Mouse (Mus musculus) liver, embryonic 13.5 days (tissue): Measurements from ENCODE around the gene Map2k5. TPM values are rescaled to one million over a fixed set of nuclear protein-coding genes. Genes with fewer than 3 reads are reported as not detected.

Experiments
- ATAC-seq: fragments of 200-750 bp; cut with Nextera tagmentation; 2 replicates; pipeline ENCODE4 v1.8.0; 2017; ENCODE audit warnings: low read depth, mild to moderate bottlenecking, moderate number of reproducible peaks, moderate library complexity
- DNase-seq: peaks from one replicate; pipeline ENCODE4 v3.0.0; 2022
- H3K27ac ChIP-seq: fragments of 300-500 bp; sonication (generic); 2 replicates; pipeline ENCODE4 v1.5.1; 2015; ENCODE audit warnings: moderate library complexity, mild to moderate bottlenecking, inconsistent platforms
- H3K27me3 ChIP-seq: fragments of 300-500 bp; sonication (generic); 2 replicates; pipeline ENCODE4 v1.6.1; 2015; ENCODE audit warnings: mild to moderate bottlenecking, inconsistent platforms
- H3K36me3 ChIP-seq: fragments of 300-500 bp; sonication (generic); 2 replicates; pipeline ENCODE4 v1.6.1; 2015; ENCODE audit warnings: mild to moderate bottlenecking, inconsistent platforms
- H3K4me1 ChIP-seq: fragments of 300-500 bp; sonication (generic); replicated peaks from 2 replicates; pipeline ENCODE4 v1.6.1; 2015; ENCODE audit warnings: inconsistent platforms
- H3K4me2 ChIP-seq: fragments of 300-500 bp; sonication (generic); 2 replicates; pipeline ENCODE4 v1.6.1; 2015; ENCODE audit warnings: inconsistent platforms, mild to moderate bottlenecking, moderate library complexity
- H3K4me3 ChIP-seq: fragments of 300-500 bp; sonication (generic); replicated peaks from 2 replicates; pipeline ENCODE4 v1.5.1; 2015; ENCODE audit warnings: mild to moderate bottlenecking, inconsistent platforms
- H3K9ac ChIP-seq: fragments of 300-500 bp; sonication (generic); 2 replicates; pipeline ENCODE4 v1.6.1; 2015; ENCODE audit warnings: mild to moderate bottlenecking, inconsistent platforms
- H3K9me3 ChIP-seq: fragments of 300-500 bp; sonication (generic); replicated peaks from 2 replicates; pipeline ENCODE4 v1.6.1; 2016; ENCODE audit warnings: inconsistent platforms
- WGBS: fragments of 180-500 bp; shearing (Covaris S2); methylation state at CpG from one replicate; pipeline ENCODE4 v1.1.7; 2015; ENCODE audit not compliant: insufficient replicate concordance; 5-methylcytosine and 5-hydroxymethylcytosine counted together
- polyA plus RNA-seq: library from polyadenylated mRNA; unstranded; fragments of >200 nt; fragmentation: Nextera tagmentation; extraction: Ambion mirVana; gene quantifications from 2 replicates; pipeline ENCODE4 v1.2.1, GENCODE M21; 2015

Map2k5 gene
- polyA plus RNA-seq, 1 experiment from 2014 or later: 10.5 TPM

DNA sequence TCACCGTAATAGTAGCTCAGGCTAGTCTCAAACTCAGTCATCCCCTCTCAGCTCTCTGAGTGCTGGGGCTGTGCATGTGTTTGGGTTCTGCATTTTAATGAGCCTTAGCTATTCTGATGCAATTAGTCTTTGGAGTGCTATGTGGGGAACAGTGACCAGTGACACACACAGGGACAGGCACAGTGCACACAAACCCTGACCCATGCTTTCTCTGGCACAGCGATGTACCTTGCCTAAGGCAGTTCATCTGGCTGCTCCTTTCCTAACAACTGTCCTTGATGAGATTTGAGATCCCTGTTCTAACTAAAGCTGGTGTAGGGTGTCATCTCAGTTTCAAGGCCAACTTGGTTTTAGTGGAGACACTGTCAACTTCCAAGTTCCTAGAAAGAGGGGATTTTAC lies 162.7 kb downstream of the Map2k5 start:
- ATAC-seq: no peak
- no peak for DNase-seq
- H3K27ac ChIP-seq: no peak overlapping the region
- no peaks in the 10 kb centered on the region for H3K27me3 ChIP-seq
- no peaks in the 10 kb centered on the region for H3K36me3 ChIP-seq
- no peak overlapping the region for H3K9ac ChIP-seq
- no peak overlapping the region for H3K4me3 ChIP-seq
- no peak overlapping the region for H3K4me2 ChIP-seq
- H3K9me3 ChIP-seq: no peaks in the 10 kb centered on the region
- H3K4me1 ChIP-seq: no peaks in the 10 kb centered on the region
- 72% methylated on average over 2 of the region's 2 CpGs for WGBS

DNA sequence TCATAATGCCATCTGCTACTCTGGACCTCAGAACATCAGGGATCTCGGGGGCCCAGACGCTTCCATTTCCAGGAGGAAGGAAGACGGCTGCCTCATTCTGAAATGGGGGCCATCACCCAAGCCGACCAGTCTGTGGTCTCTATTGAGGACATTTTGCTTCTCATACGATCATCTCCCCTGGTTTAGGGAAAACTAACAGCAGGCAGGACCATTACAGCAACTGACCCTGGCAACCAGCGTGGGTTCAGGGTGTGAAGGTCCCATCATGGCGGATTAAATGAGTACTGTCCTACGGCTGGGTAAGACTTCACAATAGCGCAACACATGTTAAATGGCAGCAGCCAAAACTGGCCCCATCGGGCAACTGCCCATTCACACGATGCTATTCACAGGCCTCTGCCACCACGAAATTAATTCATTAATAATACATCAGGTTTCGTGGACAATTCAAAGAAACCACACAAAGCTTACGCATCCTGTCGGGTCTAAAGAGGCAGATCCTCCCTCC lies 170.9 kb downstream of the Map2k5 start:
- Histone ChIP-seq H3K36me3 (peaks cover 9% of the 10 kb centered on the region; the same call in 1 of the 2 replicates), H3K27me3 (no peaks in the 10 kb centered on the region), H3K4me1 (no peaks in the 10 kb centered on the region), H3K9me3 (no peaks in the 10 kb centered on the region), H3K27ac (no peak overlapping the region), H3K9ac (no peak overlapping the region), H3K4me2 (no peak overlapping the region), H3K4me3 (no peak overlapping the region)
- 85% methylated on average over 15 of the region's 15 CpGs for WGBS
- ATAC-seq: no peak
- DNase-seq: no peak

DNA sequence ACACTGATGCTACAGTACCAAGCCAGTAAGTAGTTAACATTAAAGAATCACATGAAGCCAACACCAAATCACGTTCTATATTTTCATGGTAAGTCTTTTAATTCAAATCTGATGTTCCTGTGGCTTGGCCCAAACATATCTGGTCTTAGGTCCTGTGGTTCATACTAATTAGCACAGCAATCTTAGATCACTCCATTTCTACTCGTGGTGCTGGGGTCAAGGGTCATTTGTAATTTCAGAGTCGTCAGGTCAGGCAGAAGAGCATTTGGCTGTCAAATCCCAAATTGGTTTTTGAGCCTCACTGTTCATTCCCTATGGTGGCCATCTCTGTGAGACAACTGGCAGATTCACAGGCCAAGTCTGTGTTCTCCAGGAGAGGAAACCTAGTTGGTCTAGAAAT lies 174.2 kb downstream of the Map2k5 start:
- Histone ChIP-seq H3K4me1 (no peaks in the 10 kb centered on the region), H3K9me3 (no peaks in the 10 kb centered on the region), H3K4me3 (no peak overlapping the region), H3K4me2 (no peak overlapping the region), H3K27ac (no peak overlapping the region), H3K9ac (no peak overlapping the region), H3K27me3 (no peaks in the 10 kb centered on the region), H3K36me3 (peaks cover 9% of the 10 kb centered on the region; the same call in 1 of the 2 replicates)
- ATAC-seq (no peak), DNase-seq (no peak)
- WGBS: 63% methylated on average over 3 of the region's 3 CpGs

DNA sequence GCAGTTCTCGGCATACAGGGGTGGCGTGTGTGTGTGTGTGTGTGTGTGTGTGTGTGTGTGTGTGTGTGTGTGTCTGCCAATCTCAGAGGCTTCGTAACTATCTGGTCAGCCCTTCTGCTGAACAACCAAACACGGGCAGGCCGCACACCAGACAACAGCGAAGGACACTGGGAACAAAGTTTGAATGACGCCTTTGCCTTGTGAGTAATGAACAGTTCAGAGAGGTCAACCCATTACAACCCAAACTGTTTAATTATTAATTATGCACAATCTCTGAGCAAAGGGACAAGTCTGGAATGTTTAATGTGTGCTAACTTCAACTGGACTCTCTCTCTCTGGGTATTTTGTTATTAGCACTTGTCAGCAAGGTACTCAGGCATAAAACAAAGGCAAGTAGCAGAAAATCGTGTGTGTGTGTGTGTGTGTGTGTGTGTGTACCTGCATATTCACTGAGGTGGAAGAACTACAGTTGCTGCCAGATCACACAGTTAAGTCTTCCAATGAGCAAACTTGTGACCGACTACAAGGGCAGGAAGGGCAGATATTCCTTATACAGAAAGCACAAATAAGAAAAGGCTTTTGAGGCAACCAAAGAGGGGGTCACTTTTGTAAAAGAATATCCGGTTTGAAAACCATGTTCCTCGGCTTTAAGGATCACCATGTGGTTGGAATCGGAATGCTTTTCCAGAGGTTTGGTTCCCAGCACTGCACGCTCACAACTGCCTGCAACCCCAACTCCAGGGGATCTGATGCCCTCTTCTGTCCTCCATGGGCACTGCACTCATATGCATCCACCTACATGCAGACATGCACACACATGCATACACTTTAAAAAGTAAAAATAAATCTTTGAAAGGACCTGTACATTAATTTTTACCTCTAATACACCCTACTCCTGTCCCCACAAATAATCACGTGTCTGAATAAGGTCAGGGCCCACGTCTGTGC lies 176.1 kb downstream of the Map2k5 start:
- no peaks in the 10 kb centered on the region for H3K9me3 ChIP-seq
- H3K4me2 ChIP-seq: no peak overlapping the region
- H3K4me3 ChIP-seq: no peak overlapping the region
- no peaks in the 10 kb centered on the region for H3K4me1 ChIP-seq
- no peak overlapping the region for H3K9ac ChIP-seq
- H3K27ac ChIP-seq: no peak overlapping the region
- H3K27me3 ChIP-seq: no peaks in the 10 kb centered on the region
- 77% methylated on average over 15 of the region's 15 CpGs for WGBS
- ATAC-seq: 0 out of 2 replicates have a peak, but pooled peaks have one; percentile 31
- no peak for DNase-seq
- peaks cover 9% of the 10 kb centered on the region; the same call in 1 of the 2 replicates for H3K36me3 ChIP-seq

DNA sequence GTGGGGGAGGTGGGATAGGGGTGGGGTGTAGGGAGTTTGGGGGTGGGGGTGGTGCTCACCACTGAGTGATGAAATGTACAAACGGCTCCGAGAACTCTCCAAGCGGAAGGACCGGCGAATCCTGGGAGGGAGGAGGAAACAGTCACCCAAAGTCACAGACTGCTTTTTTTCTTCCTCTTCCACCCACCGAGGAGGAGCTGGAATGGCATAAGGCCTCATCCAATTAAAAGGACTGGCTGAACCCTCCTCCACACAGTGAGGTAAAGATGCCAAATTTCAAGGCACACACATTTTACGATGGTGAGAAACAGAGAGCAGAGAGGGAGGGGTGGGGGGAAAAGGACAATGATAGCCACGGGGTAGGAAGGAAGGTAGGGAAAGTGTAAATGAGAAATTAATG lies 180.4 kb downstream of the Map2k5 start:
- no peak overlapping the region for H3K4me3 ChIP-seq
- H3K4me2 ChIP-seq: no peak overlapping the region
- 41% methylated on average over 8 of the region's 8 CpGs for WGBS
- no peaks in the 10 kb centered on the region for H3K27me3 ChIP-seq
- H3K4me1 ChIP-seq: no peaks in the 10 kb centered on the region
- ATAC-seq: no peak
- no peak overlapping the region for H3K27ac ChIP-seq
- no peaks in the 10 kb centered on the region for H3K36me3 ChIP-seq
- DNase-seq: no peak
- H3K9ac ChIP-seq: no peak overlapping the region
- no peaks in the 10 kb centered on the region for H3K9me3 ChIP-seq

DNA sequence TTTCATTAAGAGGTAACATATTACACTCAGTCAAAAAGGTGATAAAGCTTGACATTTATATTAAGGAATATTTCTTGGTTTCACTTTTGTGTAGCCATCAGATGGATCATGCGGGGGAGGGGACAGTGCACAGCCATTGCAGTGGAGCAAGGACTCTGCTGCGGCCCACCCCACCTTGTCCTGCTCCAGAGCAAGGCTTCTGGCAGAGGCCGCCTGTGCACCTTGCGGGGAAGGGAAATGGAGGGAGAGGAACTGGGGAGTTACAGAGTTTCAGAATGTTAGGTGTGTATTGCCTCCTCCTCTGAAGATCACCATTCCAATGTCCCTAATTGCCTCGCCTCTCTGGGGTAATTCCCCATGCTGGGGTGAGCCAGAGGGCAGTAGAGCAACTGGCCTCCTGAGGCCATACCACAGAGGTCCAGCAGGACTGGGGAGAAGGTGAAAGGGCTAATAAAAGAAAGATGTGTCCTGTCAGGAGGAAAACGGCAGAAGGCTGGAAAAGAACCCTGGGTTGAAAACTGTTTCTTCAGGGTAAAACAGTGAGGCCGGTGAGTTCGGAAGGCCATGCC lies 181.5 kb downstream of the Map2k5 start:
- Histone ChIP-seq H3K9me3 (no peaks in the 10 kb centered on the region), H3K36me3 (no peaks in the 10 kb centered on the region), H3K4me1 (no peaks in the 10 kb centered on the region), H3K9ac (no peak overlapping the region), H3K4me3 (no peak overlapping the region), H3K27me3 (no peaks in the 10 kb centered on the region), H3K27ac (no peak overlapping the region), H3K4me2 (no peak overlapping the region)
- ATAC-seq (no peak), DNase-seq (no peak)
- WGBS: 71% methylated on average over 8 of the region's 8 CpGs

DNA sequence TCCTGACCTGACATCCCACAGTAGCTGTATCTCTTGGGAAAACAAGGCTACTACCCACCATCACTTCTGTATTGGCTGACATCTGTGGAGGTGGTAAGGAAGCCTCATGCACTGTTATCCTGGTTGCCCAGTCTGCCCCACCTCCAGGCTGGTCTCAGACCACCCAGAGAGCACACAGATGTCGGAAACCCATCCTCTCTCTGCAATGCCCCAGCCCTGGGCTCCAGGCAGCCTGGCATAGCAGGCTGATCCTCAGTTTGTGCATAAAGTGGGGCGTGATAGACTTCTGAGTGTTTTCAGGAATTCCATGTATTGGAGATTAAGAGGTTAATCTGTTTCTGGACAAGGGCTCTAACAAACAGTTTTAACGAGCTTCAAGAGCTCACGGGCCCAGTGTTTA lies 182.2 kb downstream of the Map2k5 start:
- 71% methylated on average over 4 of the region's 4 CpGs for WGBS
- DNase-seq: no peak
- Histone ChIP-seq H3K36me3 (no peaks in the 10 kb centered on the region), H3K27ac (no peak overlapping the region; the same call in 1 of the 2 replicates), H3K4me3 (no peak overlapping the region), H3K27me3 (no peaks in the 10 kb centered on the region), H3K9me3 (no peaks in the 10 kb centered on the region), H3K4me2 (no peak overlapping the region), H3K9ac (no peak overlapping the region), H3K4me1 (no peaks in the 10 kb centered on the region)
- ATAC-seq: no peak

DNA sequence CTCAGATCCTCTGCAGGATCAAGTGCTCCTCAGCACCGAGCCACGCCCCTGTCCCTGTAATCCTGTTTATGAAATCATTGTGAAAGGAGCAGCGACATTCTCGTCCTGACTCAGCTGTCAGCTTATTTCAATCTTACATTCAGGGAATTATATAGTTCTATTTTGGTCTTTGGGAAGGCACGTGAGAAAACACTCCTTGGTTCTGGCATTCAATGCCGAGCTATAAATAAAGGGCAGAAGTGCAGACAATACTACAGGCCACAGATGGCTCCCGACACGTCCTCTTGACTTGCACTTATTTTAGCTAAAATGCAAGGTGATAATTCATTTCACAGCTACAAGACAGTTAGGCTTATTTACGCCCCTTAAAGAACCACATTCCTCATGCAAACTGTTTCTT lies 182.9 kb downstream of the Map2k5 start:
- ATAC-seq (no peak), DNase-seq (no peak)
- H3K27ac ChIP-seq: no peak overlapping the region
- 75% methylated on average over 9 of the region's 9 CpGs for WGBS
- H3K9ac ChIP-seq: no peak overlapping the region
- H3K36me3 ChIP-seq: no peaks in the 10 kb centered on the region
- no peak overlapping the region for H3K4me3 ChIP-seq
- H3K9me3 ChIP-seq: no peaks in the 10 kb centered on the region
- no peaks in the 10 kb centered on the region for H3K27me3 ChIP-seq
- no peak overlapping the region for H3K4me2 ChIP-seq
- no peaks in the 10 kb centered on the region for H3K4me1 ChIP-seq

DNA sequence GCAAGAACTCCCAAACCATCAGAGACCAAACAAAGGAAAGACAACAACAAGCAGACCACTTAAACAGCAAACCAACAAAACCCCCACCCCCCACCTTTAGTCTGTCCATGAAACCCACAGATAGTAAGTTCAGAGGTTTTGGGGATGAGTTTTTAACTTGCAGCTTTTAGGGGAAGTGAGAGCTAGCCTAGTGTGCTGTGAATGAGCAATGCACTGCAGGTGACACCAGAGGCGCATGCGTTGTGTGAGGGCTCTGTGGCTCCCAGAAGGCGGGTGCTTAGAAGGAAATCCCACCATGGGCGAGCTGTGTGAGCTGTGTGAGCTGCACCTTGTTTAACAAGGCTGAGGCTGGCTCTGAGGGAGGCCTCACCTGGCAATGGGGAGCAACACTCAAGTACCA lies 184.9 kb downstream of the Map2k5 start:
- WGBS: 73% methylated on average over 4 of the region's 4 CpGs
- H3K4me3 ChIP-seq: no peak overlapping the region
- no peaks in the 10 kb centered on the region for H3K27me3 ChIP-seq
- no peak overlapping the region for H3K27ac ChIP-seq
- no peaks in the 10 kb centered on the region for H3K4me1 ChIP-seq
- DNase-seq (no peak), ATAC-seq (no peak)
- no peaks in the 10 kb centered on the region for H3K9me3 ChIP-seq
- H3K9ac ChIP-seq: no peak overlapping the region
- H3K4me2 ChIP-seq: no peak overlapping the region
- H3K36me3 ChIP-seq: no peaks in the 10 kb centered on the region

DNA sequence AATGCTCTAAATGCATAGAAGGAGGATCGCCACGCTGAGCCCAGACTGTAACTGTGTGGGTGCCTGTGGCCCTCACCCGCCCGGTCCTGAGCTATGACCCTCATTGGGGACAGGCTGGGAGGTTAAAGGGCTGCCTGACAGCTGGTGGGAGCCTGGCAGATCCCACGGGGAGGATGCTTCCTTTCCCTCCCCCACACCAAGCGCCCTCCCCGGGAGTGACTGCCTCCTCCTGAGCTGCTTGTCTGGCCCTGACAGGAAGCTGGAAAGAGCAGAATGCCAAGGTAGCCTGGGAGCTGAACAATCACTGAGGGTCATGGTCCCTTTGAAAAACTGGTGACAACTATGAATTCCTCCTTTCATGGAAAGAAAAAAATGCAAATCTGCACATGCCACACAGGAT lies 190.4 kb downstream of the Map2k5 start:
- Histone ChIP-seq H3K9ac (no peak overlapping the region), H3K4me2 (no peak overlapping the region), H3K27me3 (no peaks in the 10 kb centered on the region), H3K27ac (no peak overlapping the region), H3K36me3 (no peaks in the 10 kb centered on the region), H3K4me3 (no peak overlapping the region), H3K4me1 (peaks cover 10% of the 10 kb centered on the region; the same call in 1 of the 2 replicates), H3K9me3 (no peaks in the 10 kb centered on the region)
- 49% methylated on average over 7 of the region's 7 CpGs for WGBS
- ATAC-seq (no peak), DNase-seq (no peak)

DNA sequence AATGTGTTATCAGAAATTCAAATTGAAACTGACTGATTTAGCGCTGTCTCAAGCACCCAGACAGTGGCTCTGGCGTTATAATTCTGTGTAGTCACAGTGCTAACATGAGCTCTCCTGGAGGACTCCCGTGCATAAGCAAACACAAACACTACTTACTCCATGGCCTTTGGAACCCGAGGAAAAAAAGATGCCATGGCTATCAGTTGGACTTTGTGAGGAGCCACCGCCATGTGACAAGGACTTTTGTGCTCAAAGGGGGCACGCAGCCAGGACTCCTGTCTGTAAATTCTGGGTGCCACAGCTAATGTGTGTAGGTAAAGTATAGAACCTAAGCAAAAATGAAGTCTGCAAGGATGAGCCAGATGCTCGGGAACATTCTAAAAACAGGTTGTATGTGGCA lies 192.5 kb downstream of the Map2k5 start:
- no peak overlapping the region for H3K4me2 ChIP-seq
- no peak overlapping the region for H3K9ac ChIP-seq
- no peaks in the 10 kb centered on the region for H3K27me3 ChIP-seq
- H3K9me3 ChIP-seq: no peaks in the 10 kb centered on the region
- no peak overlapping the region for H3K4me3 ChIP-seq
- ATAC-seq (no peak), DNase-seq (no peak)
- H3K27ac ChIP-seq: no peak overlapping the region
- no peaks in the 10 kb centered on the region for H3K36me3 ChIP-seq
- WGBS: 65% methylated on average over 7 of the region's 7 CpGs
- peaks cover 10% of the 10 kb centered on the region; the same call in 1 of the 2 replicates for H3K4me1 ChIP-seq
